Mouse (Mus musculus) kidney, postnatal 14 days (tissue): ENCODE results near the gene Tmeff1.

Source experiments
- DNase-seq: peaks from one replicate; pipeline ENCODE4 v3.0.0; 2022; ENCODE audit warnings: mixed read lengths

Gene Tmeff1

GRCm38 (mm10) chr4:48624961-48625360 is 40.0 kb downstream of the Tmeff1 start:
- no peak for DNase-seq

GRCm38 (mm10) chr4:48625836-48626235 is 40.9 kb downstream of the Tmeff1 start:
- DNase-seq = no peak

- no peak for DNase-seq
Observed at GRCm38 (mm10) chr4:48629445-48629844, 44.5 kb downstream of the Tmeff1 start.

GRCm38 (mm10) chr4:48633529-48633928 is 48.6 kb downstream of the Tmeff1 start:
- no peak for DNase-seq

GRCm38 (mm10) chr4:48634058-48634457 is 49.1 kb downstream of the Tmeff1 start:
- no peak for DNase-seq

GRCm38 (mm10) chr4:48636831-48637230 is 51.9 kb downstream of the Tmeff1 start:
- DNase-seq = no peak

DNA sequence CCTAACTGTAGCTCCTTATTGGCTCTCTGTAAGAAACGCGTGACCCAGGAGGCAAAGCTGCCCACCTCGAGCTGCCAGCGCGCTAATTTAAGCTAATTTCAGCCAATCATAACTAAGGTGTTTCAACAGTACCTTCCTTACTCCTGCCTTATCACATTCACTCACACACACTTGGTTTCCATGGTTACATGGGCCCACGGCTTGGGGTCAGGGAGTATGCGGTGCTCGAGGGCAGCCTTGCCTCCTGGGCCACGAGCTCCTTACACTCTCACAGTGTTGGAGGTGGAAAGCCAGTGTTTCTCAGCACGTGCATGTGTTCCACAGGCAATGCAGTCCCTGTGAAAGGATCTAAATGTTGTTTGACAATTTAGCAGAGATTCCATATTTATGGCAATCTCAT is 53.2 kb downstream of the Tmeff1 start:
- no peak for DNase-seq

DNA sequence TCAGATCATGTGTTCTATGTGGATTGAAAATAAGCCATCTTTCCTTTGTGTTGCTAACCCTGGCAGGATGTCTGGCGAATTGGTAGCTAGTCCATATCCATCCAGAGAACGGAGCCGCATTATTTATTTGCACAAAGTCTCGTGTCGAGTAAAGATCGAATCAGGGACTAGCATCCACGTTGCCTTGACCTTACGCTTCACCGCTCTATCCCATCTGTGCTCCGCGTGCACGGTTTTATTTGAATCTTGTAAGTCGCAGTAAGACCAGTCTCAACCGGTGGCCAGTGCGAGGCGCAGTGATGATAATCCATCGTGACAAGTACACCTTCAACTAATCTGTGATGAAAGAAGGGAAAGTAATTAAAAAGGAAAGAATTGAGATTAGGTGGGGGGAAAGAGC is 54.5 kb downstream of the Tmeff1 start:
- DNase-seq = no peak

- DNase-seq = no peak
Observed at GRCm38 (mm10) chr4:48643801-48644200, 58.8 kb downstream of the Tmeff1 start.

GRCm38 (mm10) chr4:48646143-48646542 is 61.2 kb downstream of the Tmeff1 start:
- no peak for DNase-seq

DNA sequence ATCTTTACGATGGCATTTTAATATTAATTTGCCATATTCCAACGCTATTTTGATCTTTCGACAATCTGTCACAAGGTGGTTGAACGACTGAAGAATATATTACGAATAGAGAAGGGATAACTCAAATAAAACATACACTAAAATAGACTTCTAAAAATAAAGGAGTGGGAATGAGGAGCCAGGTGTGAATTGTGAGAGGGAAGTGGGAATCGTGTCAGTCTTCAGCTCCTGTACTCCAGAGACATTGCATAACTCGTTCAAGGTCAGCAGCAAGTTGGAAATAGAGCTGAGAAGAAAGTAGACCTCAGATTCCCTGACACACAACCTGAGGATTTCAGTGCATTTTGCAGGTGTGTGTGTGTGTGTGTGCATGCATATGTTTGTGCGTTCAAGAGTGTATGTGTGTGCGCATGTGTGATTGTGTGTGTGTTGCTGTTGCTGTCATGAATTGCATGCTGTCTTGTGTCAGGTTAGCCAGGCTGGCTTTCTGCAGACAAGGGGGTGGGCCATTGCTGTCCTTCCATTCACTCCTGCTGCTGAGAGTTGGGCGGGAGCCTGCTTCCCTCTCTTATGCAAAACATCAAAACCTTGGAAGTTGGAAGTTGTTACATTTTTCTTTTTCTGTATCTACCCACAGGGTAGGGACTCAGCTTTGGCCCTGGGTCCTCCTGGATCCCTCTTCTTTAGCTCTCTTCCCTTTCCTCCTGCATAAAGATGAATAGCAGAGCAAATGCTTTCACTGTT is 65.8 kb downstream of the Tmeff1 start:
- DNase-seq = no peak

GRCm38 (mm10) chr4:48654118-48654517 is 69.1 kb downstream of the Tmeff1 start:
- DNase-seq = no peak

- no peak for DNase-seq
Observed at GRCm38 (mm10) chr4:48656530-48656929, 71.6 kb downstream of the Tmeff1 start.

DNA sequence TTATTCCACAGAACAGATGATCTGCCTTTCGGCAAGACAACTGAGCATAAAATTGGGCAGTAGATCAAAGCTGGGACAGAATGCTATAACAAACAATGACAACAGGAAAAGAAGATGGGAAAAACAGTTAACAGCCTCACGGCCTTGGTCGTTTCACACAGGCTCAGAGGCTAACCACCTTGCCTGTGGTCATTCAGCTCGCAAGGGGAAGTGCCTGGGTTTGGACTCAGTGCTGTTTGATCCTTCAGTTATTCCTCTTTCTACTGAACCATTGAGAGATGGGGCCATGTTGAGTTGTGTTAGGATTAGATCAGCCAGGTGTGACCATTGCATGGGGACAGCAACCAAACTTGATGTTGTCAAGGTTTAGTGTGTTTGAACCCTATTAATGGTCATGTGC is 75.2 kb downstream of the Tmeff1 start:
- DNase-seq = no peak

DNA sequence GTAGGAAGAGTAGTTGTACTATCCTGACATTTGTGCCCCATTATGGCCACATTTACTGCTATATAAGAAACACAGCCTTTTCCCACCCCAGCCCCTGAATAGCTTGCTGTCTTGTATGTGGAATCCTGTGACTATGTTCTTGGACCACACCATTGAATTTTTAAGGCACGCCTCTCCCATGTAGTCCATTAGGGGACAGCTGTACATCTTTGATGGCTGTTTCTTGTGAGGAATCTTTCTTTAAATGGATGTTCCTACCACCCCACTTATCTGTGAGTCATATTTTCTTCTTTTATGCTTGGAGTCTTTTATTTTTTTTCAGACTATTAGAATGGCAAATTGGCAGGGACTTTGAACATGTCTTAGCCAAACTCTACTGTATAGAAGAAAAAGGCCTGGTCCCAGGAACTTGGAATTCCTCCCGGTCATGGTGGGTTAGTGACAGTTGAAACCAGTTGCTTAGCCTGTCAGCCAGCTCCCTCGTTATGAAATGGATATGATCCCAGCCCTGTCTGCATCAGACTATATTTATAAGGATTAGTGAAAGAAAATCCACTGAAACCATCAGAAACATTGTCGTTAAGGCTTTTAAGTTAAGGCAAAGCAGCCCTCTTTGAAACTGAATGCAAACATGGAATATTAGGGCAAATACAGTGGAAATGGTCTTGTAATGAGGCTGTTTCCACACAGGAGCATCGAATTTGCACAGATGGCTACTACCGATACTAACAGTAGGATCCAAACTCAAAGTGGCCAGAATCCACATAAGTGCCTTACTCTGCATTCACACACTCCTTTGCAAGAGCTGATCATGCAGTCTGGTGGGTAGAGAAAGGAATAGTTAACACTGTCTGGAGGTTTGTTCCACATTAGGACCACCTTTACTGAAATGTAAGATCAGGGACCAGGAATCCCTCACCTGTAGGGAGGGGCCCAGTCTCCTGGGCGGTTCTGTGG is 75.9 kb downstream of the Tmeff1 start:
- no peak for DNase-seq

GRCm38 (mm10) chr4:48663271-48663670 is 78.3 kb downstream of the Tmeff1 start, which contains the start of gene Cavin4:
Cavin4 (plus strand) TSS chr4:48663514.
- no peak for DNase-seq

DNA sequence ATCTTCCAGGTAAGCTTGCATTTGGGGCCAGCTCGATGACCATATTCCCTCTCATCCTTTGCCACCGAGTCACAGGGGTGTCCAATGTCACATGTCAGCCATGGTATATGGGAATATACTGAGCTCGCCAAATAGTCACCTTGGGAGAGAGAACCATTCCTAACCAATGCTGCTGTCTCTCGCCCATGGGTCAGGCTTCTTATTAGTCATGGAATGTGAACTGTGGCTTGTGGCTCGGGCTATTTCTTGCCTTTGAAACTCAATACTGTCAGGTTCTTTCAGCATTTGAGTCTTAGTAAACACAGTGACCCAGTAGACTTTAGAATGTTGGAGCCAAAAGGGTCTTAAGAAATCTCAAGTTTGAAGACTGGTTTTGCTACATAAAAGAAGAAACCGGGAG is 79.0 kb downstream of the Tmeff1 start:
- DNase-seq = no peak

GRCm38 (mm10) chr4:48667279-48667678 is 82.3 kb downstream of the Tmeff1 start:
- no peak for DNase-seq

DNA sequence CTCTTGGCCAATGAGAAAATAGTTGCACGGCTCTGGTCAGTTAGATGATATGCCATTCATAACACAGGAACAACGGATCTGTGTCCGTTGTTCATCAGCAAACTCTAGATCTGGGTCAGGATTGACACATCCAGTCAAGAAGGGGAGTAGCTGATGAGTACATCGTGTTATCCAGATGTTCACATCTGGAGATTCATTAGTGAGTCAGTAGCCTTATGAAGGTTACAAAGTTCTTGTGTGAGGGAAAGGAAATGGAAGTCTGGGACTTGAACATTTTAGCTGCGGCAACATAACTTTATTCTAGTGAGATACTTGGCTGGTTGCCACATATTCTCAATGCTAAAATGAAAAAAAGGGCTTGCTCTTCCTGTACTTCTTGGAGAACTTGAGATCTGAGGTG is 87.9 kb downstream of the Tmeff1 start:
- DNase-seq = peak; percentile 12

GRCm38 (mm10) chr4:48674412-48674811 is 89.4 kb downstream of the Tmeff1 start:
- no peak for DNase-seq

GRCm38 (mm10) chr4:48676570-48677185 is 91.7 kb downstream of the Tmeff1 start:
- DNase-seq = no peak

DNA sequence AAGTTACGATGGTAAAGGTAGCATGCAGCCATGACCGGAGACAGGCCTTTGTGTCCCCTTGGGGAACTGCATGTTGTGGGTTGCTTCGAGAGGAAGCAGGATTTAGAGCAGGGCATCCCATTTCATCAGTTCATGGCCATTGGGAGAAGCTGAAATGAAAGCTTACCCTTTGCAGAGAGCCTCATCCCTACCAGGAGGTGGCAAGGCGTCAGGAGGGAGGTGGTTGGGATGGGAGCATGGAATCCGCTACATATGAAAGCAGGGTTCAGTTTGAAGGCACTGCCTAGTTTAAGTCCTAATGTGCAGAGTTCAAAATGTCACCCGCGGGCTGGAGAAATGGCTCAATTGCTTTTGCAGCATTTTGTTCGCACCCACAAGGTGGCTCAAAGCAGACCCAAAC is 92.3 kb downstream of the Tmeff1 start:
- DNase-seq = no peak

DNA sequence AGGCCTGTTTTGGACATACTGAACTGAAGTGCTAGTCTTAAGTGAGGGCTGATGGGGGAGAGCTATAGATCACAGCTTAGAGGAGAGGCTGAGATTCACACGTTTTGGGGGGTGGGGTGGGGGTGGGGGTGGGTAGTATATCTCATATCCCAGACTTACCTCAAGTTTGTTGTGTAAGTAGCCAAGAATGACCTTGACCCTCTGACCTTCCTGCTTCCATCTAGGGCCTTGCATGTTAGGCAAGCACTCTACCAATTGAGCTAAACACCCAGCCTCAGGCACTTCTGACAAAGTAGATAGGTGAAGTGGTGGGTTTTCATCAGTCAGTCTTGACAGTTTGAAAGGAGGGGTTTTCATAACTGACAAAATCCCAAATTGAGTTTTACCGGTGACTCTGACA is 92.8 kb downstream of the Tmeff1 start:
- no peak for DNase-seq

DNA sequence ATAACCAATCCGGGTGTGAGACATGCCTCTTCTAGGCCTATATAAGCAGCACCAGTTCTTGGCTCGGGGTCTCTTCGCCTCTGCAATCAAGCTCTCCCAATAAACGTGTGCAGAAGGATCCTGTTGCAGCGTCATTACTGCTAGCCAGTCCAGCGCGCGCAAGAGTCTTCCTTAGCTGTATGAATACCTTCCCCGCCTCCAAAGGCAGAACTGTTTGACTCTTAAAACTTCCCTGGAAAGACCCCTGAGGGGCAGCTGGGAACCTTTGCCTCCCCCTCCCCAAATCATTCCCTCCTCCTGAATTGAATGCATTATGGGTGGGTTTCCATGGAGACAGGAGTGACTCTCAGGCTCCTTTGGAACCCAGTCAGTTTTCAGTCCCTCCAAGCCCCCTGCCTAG is 93.8 kb downstream of the Tmeff1 start:
- no peak for DNase-seq
